Mouse (Mus musculus) ES-Bruce4 (cell line): ENCODE data around the gene Sdc4. TPM values are rescaled to one million over a fixed set of nuclear protein-coding genes. Genes with fewer than 3 reads are reported as not detected.

Experiments
- H3K27ac ChIP-seq: 2 replicates; pipeline ENCODE4 v1.5.1; 2012; ENCODE audit warnings: low read length, inconsistent platforms; ENCODE audit not compliant: insufficient read depth
- H3K27me3 ChIP-seq: 2 replicates; pipeline ENCODE4 v1.6.1; 2012; ENCODE audit warnings: mild to moderate bottlenecking, low read length, inconsistent platforms; ENCODE audit not compliant: control insufficient read depth, poor library complexity, insufficient read depth, severe bottlenecking
- H3K36me3 ChIP-seq: 2 replicates; pipeline ENCODE4 v1.6.1; 2012; ENCODE audit warnings: inconsistent platforms, mild to moderate bottlenecking, low read length, moderate library complexity; ENCODE audit not compliant: control insufficient read depth, poor library complexity, insufficient read depth, severe bottlenecking
- H3K4me1 ChIP-seq: one replicate; pipeline ENCODE4 v1.8.1; 2011; ENCODE audit warnings: low read length; ENCODE audit not compliant: control insufficient read depth, insufficient read depth
- H3K4me3 ChIP-seq: 2 replicates; pipeline ENCODE4 v1.5.1; 2011; ENCODE audit warnings: low read depth, mild to moderate bottlenecking, low read length
- H3K9ac ChIP-seq: 2 replicates; pipeline ENCODE4 v1.6.1; 2012; ENCODE audit warnings: low read depth, mild to moderate bottlenecking, inconsistent platforms; ENCODE audit not compliant: poor library complexity, severe bottlenecking
- H3K9me3 ChIP-seq: replicated peaks from 2 replicates; pipeline ENCODE4 v1.6.1; 2012; ENCODE audit warnings: mild to moderate bottlenecking, low read length, inconsistent platforms; ENCODE audit not compliant: control insufficient read depth, poor library complexity, insufficient read depth, severe bottlenecking
- CTCF ChIP-seq: IDR thresholded peaks from one replicate; pipeline ENCODE4 v1.8.1; 2011; ENCODE audit warnings: low read depth, low read length
- EP300 ChIP-seq: IDR thresholded peaks from 2 replicates; pipeline ENCODE4 v1.6.1; 2011; ENCODE audit warnings: low read depth, low read length; ENCODE audit not compliant: insufficient read depth
- POLR2A ChIP-seq: IDR thresholded peaks from one replicate; pipeline ENCODE4 v1.8.1; 2011; ENCODE audit warnings: low read length; ENCODE audit not compliant: insufficient read depth
- polyA plus RNA-seq: library from polyadenylated mRNA; stranded (reverse); fragments of >200 nt; gene quantifications from 2 replicates; pipeline ENCODE4 v1.2.4, GENCODE M21; 2011; ENCODE audit warnings: low read depth; ENCODE audit not compliant: missing spikeins, insufficient read depth, insufficient read length

Gene Sdc4
- polyA plus RNA-seq, 1 experiment, result 213 TPM

GRCm38 (mm10) chr2:164424406-164424805 lies 19.3 kb downstream of the Sdc4 start:
- H3K9ac ChIP-seq, result no peak overlapping the region
- no peaks in the 10 kb centered on the region for H3K9me3 ChIP-seq
- H3K27me3 ChIP-seq, result no peaks in the 10 kb centered on the region
- peaks cover 7% of the 10 kb centered on the region for H3K4me1 ChIP-seq
- H3K4me3 ChIP-seq, result no peak overlapping the region
- H3K36me3 ChIP-seq, result peaks cover 39% of the 10 kb centered on the region
- H3K27ac ChIP-seq, result no peak overlapping the region
- TF ChIP-seq POLR2A, result no peak
- no peak for TF ChIP-seq CTCF
- no peak for TF ChIP-seq EP300

GRCm38 (mm10) chr2:164423464-164423863 lies 20.2 kb downstream of the Sdc4 start:
- Histone ChIP-seq H3K27ac (no peak overlapping the region), H3K36me3 (peaks cover 29% of the 10 kb centered on the region), H3K27me3 (no peaks in the 10 kb centered on the region), H3K9ac (no peak overlapping the region), H3K4me1 (peaks cover 2% of the 10 kb centered on the region), H3K9me3 (no peaks in the 10 kb centered on the region), H3K4me3 (no peak overlapping the region)
- no peak for TF ChIP-seq EP300
- TF ChIP-seq CTCF, result no peak
- TF ChIP-seq POLR2A, result no peak

GRCm38 (mm10) chr2:164422675-164423393 lies 20.9 kb downstream of the Sdc4 start:
- Histone ChIP-seq H3K27me3 (no peaks in the 10 kb centered on the region), H3K9me3 (no peaks in the 10 kb centered on the region), H3K4me3 (no peak overlapping the region), H3K9ac (no peak overlapping the region), H3K27ac (no peak overlapping the region), H3K4me1 (peaks cover 4% of the 10 kb centered on the region), H3K36me3 (peaks cover 23% of the 10 kb centered on the region)
- TF ChIP-seq EP300, result no peak
- TF ChIP-seq POLR2A, result no peak
- TF ChIP-seq CTCF, result no peak

GRCm38 (mm10) chr2:164421979-164422378 lies 21.7 kb downstream of the Sdc4 start:
- no peak overlapping the region for H3K4me3 ChIP-seq
- H3K27ac ChIP-seq, result no peak overlapping the region
- TF ChIP-seq POLR2A, result no peak
- TF ChIP-seq CTCF, result no peak
- TF ChIP-seq EP300, result no peak
- H3K27me3 ChIP-seq, result no peaks in the 10 kb centered on the region
- no peak overlapping the region for H3K9ac ChIP-seq
- peaks cover 5% of the 10 kb centered on the region for H3K4me1 ChIP-seq
- H3K9me3 ChIP-seq, result no peaks in the 10 kb centered on the region
- peaks cover 19% of the 10 kb centered on the region for H3K36me3 ChIP-seq

- no peak overlapping the region for H3K9ac ChIP-seq
- TF ChIP-seq EP300, result no peak
- no peak for TF ChIP-seq POLR2A
- TF ChIP-seq CTCF, result no peak
- H3K36me3 ChIP-seq, result peaks cover 19% of the 10 kb centered on the region
- H3K4me1 ChIP-seq, result peaks cover 5% of the 10 kb centered on the region
- no peak overlapping the region for H3K27ac ChIP-seq
- H3K27me3 ChIP-seq, result no peaks in the 10 kb centered on the region
- no peak overlapping the region for H3K4me3 ChIP-seq
- no peaks in the 10 kb centered on the region for H3K9me3 ChIP-seq
Observed at GRCm38 (mm10) chr2:164421306-164421705, 22.4 kb downstream of the Sdc4 start.

GRCm38 (mm10) chr2:164419489-164419888 lies 24.2 kb downstream of the Sdc4 start:
- Histone ChIP-seq H3K36me3 (peaks cover 10% of the 10 kb centered on the region; the same call in 1 of the 2 replicates), H3K27me3 (no peaks in the 10 kb centered on the region), H3K27ac (no peak overlapping the region), H3K9me3 (no peaks in the 10 kb centered on the region), H3K4me1 (peaks cover 5% of the 10 kb centered on the region), H3K4me3 (no peak overlapping the region), H3K9ac (no peak overlapping the region)
- TF ChIP-seq EP300 (no peak), CTCF (no peak), POLR2A (no peak)
